In the genomic region with DNA sequence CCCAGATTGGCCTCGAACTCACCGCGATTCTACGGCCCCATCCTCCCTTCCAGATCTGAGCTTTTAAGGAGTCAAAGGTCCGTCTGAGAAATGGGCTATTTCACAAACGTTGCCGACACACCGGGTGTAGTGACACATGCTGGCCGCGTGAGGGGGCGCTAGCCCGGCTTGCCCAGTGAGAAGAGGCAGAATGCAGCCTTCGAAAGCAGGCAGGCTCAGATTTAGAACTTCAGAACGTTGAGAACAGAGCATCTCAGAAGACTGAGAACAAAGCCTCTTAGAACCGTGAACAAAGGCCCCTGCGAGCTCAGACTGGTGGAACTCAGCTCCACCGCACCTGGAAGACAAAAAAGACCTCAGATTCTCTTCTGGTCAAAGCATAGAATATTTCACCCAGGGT, we compare ENCODE assay signal across 8 mouse cellular contexts. TPM values are rescaled to one million over a fixed set of nuclear protein-coding genes. Genes with fewer than 3 reads are reported as not detected.
DNase-seq lines count a peak whose midpoint lies in the region; ATAC-seq and TF ChIP-seq lines count a peak whose summit lies in the region.

No protein-coding gene starts in this region.

- H3K9ac ChIP-seq in CH12.LX (ENCODE audit: insufficient read depth, low read depth), result peak overlapping the region; percentile 81
- H3K9ac ChIP-seq in forebrain, embryonic 12.5 days, result peak overlapping the region; percentile 8; the same call in 1 of the 2 replicates
- H3K9ac ChIP-seq in heart, postnatal 0 days (replicated peaks; ENCODE audit: low read depth, low read length), result no peak overlapping the region
- H3K9ac ChIP-seq in liver, postnatal 0 days (replicated peaks), result no peak overlapping the region
- 0 out of 2 replicates have a peak overlapping the region, but pooled peaks have one; percentile 38 for H3K9ac ChIP-seq in neural tube, embryonic 13.5 days

- H3K79me2 ChIP-seq in CH12.LX (replicated peaks; ENCODE audit: control insufficient read depth, extremely low read depth, insufficient read depth, poor library complexity, severe bottlenecking), result no peaks in the 10 kb centered on the region

- peak; percentile 84 for DNase-seq in CH12.LX (ENCODE audit: extremely low read depth)
- DNase-seq in c-Kit-positive CD71-negative TER-119-negative erythroid progenitor cells, embryonic 14.5 days (ENCODE audit: low read depth), result peak; percentile 74
- peak; percentile 73 for DNase-seq in heart, postnatal 0 days (ENCODE audit: low spot score)
- DNase-seq in kidney, postnatal 4 days, result peak; percentile 84 to 87
- peak; percentile 80 for DNase-seq in liver, postnatal 0 days
- peak; percentile 78 for DNase-seq in testis, postnatal 14 days (ENCODE audit: low spot score)

- peaks cover 21 to 47% of the 10 kb centered on the region in 2 experiments for H3K36me3 ChIP-seq in CH12.LX (replicated peaks in 1 of 2; ENCODE audit: control insufficient read depth in 1 of 2, insufficient read depth in 1 of 2, low read length in 1 of 2)
- peaks cover 3% of the 10 kb centered on the region; the same call in 1 of the 2 replicates for H3K36me3 ChIP-seq in forebrain, embryonic 12.5 days (replicated peaks)
- H3K36me3 ChIP-seq in heart, postnatal 0 days (replicated peaks; ENCODE audit: control insufficient read depth, insufficient read depth, low read length), result peaks cover 16% of the 10 kb centered on the region
- H3K36me3 ChIP-seq in liver, postnatal 0 days (replicated peaks; ENCODE audit: insufficient read depth, low read length), result peaks cover 15% of the 10 kb centered on the region; the same call in 1 of the 2 replicates
- peaks cover 12% of the 10 kb centered on the region; the same call in 1 of the 2 replicates for H3K36me3 ChIP-seq in neural tube, embryonic 13.5 days

- no peak; the same call in 1 of the 2 replicates for TF ChIP-seq POLR2A in CH12.LX (IDR thresholded peaks at IDR 0.05; ENCODE audit: low read depth, low read length)

- TF ChIP-seq CTCF in CH12.LX (conservative IDR thresholded peaks at IDR 0.05 in 1 of 2, IDR thresholded peaks at IDR 0.05 in 1 of 2; ENCODE audit: low read depth in 2 of 2, low read length in 2 of 2), result peak; percentile 77 to 96
- TF ChIP-seq CTCF in heart, postnatal 0 days (IDR thresholded peaks at IDR 0.05; ENCODE audit: low read depth), result peak; percentile 93
- TF ChIP-seq CTCF in liver, postnatal 0 days (IDR thresholded peaks at IDR 0.05; ENCODE audit: low read depth), result peak; percentile 92

- H3K27me3 ChIP-seq in CH12.LX (replicated peaks), result no peaks in the 10 kb centered on the region
- H3K27me3 ChIP-seq in forebrain, embryonic 12.5 days, result no peaks in the 10 kb centered on the region
- H3K27me3 ChIP-seq in heart, postnatal 0 days (ENCODE audit: control insufficient read depth, insufficient read depth, low read length), result no peaks in the 10 kb centered on the region
- H3K27me3 ChIP-seq in liver, postnatal 0 days (ENCODE audit: insufficient read depth, low read length), result peaks cover 16% of the 10 kb centered on the region
- no peaks in the 10 kb centered on the region for H3K27me3 ChIP-seq in neural tube, embryonic 13.5 days

- in situ Hi-C loops in CH12.LX (cut with MboI; ENCODE audit: low pct_ligation_motif_present, low pct_unique_long_range_greater_than_20kb, low sequenced_read_pairs), result loop anchor here (5.0 kb wide), 1 partner anchor 33 kb away; the partner anchor contains the start of gene Ptgir

- H3K4me2 ChIP-seq in CH12.LX (ENCODE audit: insufficient read depth, low read depth, poor library complexity, severe bottlenecking), result peak overlapping the region; percentile 83
- H3K4me2 ChIP-seq in forebrain, embryonic 12.5 days, result peak overlapping the region; percentile 39
- peak overlapping the region; percentile 46 for H3K4me2 ChIP-seq in heart, postnatal 0 days (ENCODE audit: low read depth, low read length)
- H3K4me2 ChIP-seq in liver, postnatal 0 days (ENCODE audit: low read depth, low read length), result peak overlapping the region; percentile 92
- H3K4me2 ChIP-seq in neural tube, embryonic 13.5 days, result peak overlapping the region; percentile 45

- peak; percentile 88 for TF ChIP-seq RAD21 in CH12.LX (IDR thresholded peaks at IDR 0.05; ENCODE audit: low read depth, low read length)

- no peak for ATAC-seq in forebrain, embryonic 12.5 days (ENCODE audit: low FRiP score)
- ATAC-seq in heart, postnatal 0 days (ENCODE audit: insufficient read depth, low read depth), result no peak
- no peak for ATAC-seq in liver, postnatal 0 days
- no peak for ATAC-seq in neural tube, embryonic 13.5 days (ENCODE audit: low read depth)

- dilution Hi-C loops in CH12.LX (cut with MboI; ENCODE audit: extremely low pct_ligation_motif_present, extremely low pct_unique_long_range_greater_than_20kb, low sequenced_read_pairs), result no loop called here

- H3K27ac ChIP-seq in CH12.LX (ENCODE audit: insufficient read depth, low read depth), result peak overlapping the region; percentile 43; the same call in 1 of the 2 replicates
- H3K27ac ChIP-seq in forebrain, embryonic 12.5 days, result peak overlapping the region; percentile 88
- peak overlapping the region; percentile 84 for H3K27ac ChIP-seq in heart, postnatal 0 days (ENCODE audit: low read depth)
- H3K27ac ChIP-seq in liver, postnatal 0 days (ENCODE audit: low read depth), result peak overlapping the region; percentile 59
- H3K27ac ChIP-seq in neural tube, embryonic 13.5 days (replicated peaks), result peak overlapping the region; percentile 90

- peaks cover 6 to 29% of the 10 kb centered on the region in 2 experiments for H3K4me1 ChIP-seq in CH12.LX (ENCODE audit: control insufficient read depth in 1 of 2, insufficient read depth in 2 of 2)
- H3K4me1 ChIP-seq in forebrain, embryonic 12.5 days, result peaks cover 33% of the 10 kb centered on the region
- 0 out of 2 replicates have a peak, but pooled peaks cover 15% of the 10 kb centered on the region for H3K4me1 ChIP-seq in heart, postnatal 0 days (ENCODE audit: control insufficient read depth, insufficient read depth)
- peaks cover 17% of the 10 kb centered on the region for H3K4me1 ChIP-seq in liver, postnatal 0 days (ENCODE audit: insufficient read depth)
- peaks cover 50% of the 10 kb centered on the region for H3K4me1 ChIP-seq in neural tube, embryonic 13.5 days (replicated peaks)

- peak overlapping the region; percentile 35 to 57 (median 39) for H3K4me3 ChIP-seq in CH12.LX (replicated peaks in 1 of 3; ENCODE audit: low read depth in 2 of 3, low read length in 2 of 3, poor library complexity in 1 of 3)
- peak overlapping the region; percentile 78 for H3K4me3 ChIP-seq in forebrain, embryonic 12.5 days (replicated peaks)
- H3K4me3 ChIP-seq in heart, postnatal 0 days (ENCODE audit: low read depth, low read length), result peak overlapping the region; percentile 14; the same call in 1 of the 2 replicates
- peak overlapping the region; percentile 55; the same call in 1 of the 2 replicates for H3K4me3 ChIP-seq in liver, postnatal 0 days (ENCODE audit: low read depth, low read length)
- peak overlapping the region; percentile 64 for H3K4me3 ChIP-seq in neural tube, embryonic 13.5 days

- H3K9me3 ChIP-seq in CH12.LX (replicated peaks; ENCODE audit: low read length), result no peaks in the 10 kb centered on the region
- no peaks in the 10 kb centered on the region for H3K9me3 ChIP-seq in forebrain, embryonic 12.5 days
- no peaks in the 10 kb centered on the region for H3K9me3 ChIP-seq in heart, postnatal 0 days (replicated peaks; ENCODE audit: control insufficient read depth, low read length)
- no peaks in the 10 kb centered on the region for H3K9me3 ChIP-seq in liver, postnatal 0 days (ENCODE audit: low read length)
- H3K9me3 ChIP-seq in neural tube, embryonic 13.5 days, result no peaks in the 10 kb centered on the region

- TF ChIP-seq EP300 in CH12.LX (IDR thresholded peaks at IDR 0.05; ENCODE audit: low read length), result no peak
- no peak for TF ChIP-seq EP300 in heart, postnatal 0 days (IDR thresholded peaks at IDR 0.05; ENCODE audit: low read depth)
- TF ChIP-seq EP300 in liver, postnatal 0 days (IDR thresholded peaks at IDR 0.05; ENCODE audit: low read depth), result no peak

- WGBS in forebrain, embryonic 12.5 days, result 5% methylated on average over 17 of the region's 17 CpGs
- 3% methylated on average over 17 of the region's 17 CpGs for WGBS in heart, postnatal 0 days
- WGBS in liver, postnatal 0 days (ENCODE audit: insufficient replicate concordance), result 2% methylated on average over 17 of the region's 17 CpGs
- 7% methylated on average over 17 of the region's 17 CpGs for WGBS in neural tube, embryonic 13.5 days

RNA-seq across cellular contexts. Expression of gene Dact3, which starts 0.9 kb away (rescaled TPM):
- total RNA-seq in CH12.LX (2012; rRNA removed) (2.9 and 3.5 TPM in 2 replicates), CH12.LX (2014; rRNA removed) (4.0 and 5.1 TPM in 2 replicates)
- 9.2 and 12.0 TPM in 2 replicates for polyA plus RNA-seq in CH12.LX (2012; ENCODE audit: insufficient read length, low read depth)
- 2.6 and 3.2 TPM in 2 replicates for polyA plus RNA-seq in forebrain, embryonic 12.5 days (2016; fragmentation: Nextera tagmentation; extraction: Ambion mirVana)
- total RNA-seq in heart, postnatal 0 days (2014; rRNA removed; ENCODE audit: low replicate concordance), result 63.9 and 69.6 TPM in 2 replicates
- polyA plus RNA-seq in heart, postnatal 0 days (2015; fragmentation: Nextera tagmentation; extraction: Ambion mirVana), result 3.8 TPM in 2 replicates
- polyA plus RNA-seq in liver, postnatal 0 days (2015; fragmentation: Nextera tagmentation; extraction: Ambion mirVana), result 0.09 TPM in 2 replicates
- polyA plus RNA-seq in neural tube, embryonic 13.5 days (2015; fragmentation: Nextera tagmentation; extraction: Ambion mirVana), result 3.7 and 3.9 TPM in 2 replicates

RNA-seq across cellular contexts. Expression of gene Gng8, which starts 17.4 kb away (rescaled TPM):
- total RNA-seq in CH12.LX (2012; rRNA removed) (0.25 TPM in 1 of 2 replicates, not detected in the other), CH12.LX (2014; rRNA removed) (not detected in 2 replicates)
- polyA plus RNA-seq in CH12.LX (2012; ENCODE audit: insufficient read length, low read depth), result 2.4 and 2.5 TPM in 2 replicates
- 14.7 and 16.4 TPM in 2 replicates for polyA plus RNA-seq in forebrain, embryonic 12.5 days (2016; fragmentation: Nextera tagmentation; extraction: Ambion mirVana)
- total RNA-seq in heart, postnatal 0 days (2014; rRNA removed; ENCODE audit: low replicate concordance), result 0.27 and 4.0 TPM in 2 replicates
- polyA plus RNA-seq in heart, postnatal 0 days (2015; fragmentation: Nextera tagmentation; extraction: Ambion mirVana), result 1.7 and 2.5 TPM in 2 replicates
- 0.15 and 0.20 TPM in 2 replicates for polyA plus RNA-seq in liver, postnatal 0 days (2015; fragmentation: Nextera tagmentation; extraction: Ambion mirVana)
- 15.4 and 24.1 TPM in 2 replicates for polyA plus RNA-seq in neural tube, embryonic 13.5 days (2015; fragmentation: Nextera tagmentation; extraction: Ambion mirVana)

RNA-seq across cellular contexts. Expression of gene Prkd2, which starts 31.5 kb away (rescaled TPM):
- total RNA-seq in CH12.LX (2012; rRNA removed) (18.0 and 18.7 TPM in 2 replicates), CH12.LX (2014; rRNA removed) (8.6 and 9.8 TPM in 2 replicates)
- 32.2 and 39.0 TPM in 2 replicates for polyA plus RNA-seq in CH12.LX (2012; ENCODE audit: insufficient read length, low read depth)
- 10.0 and 10.9 TPM in 2 replicates for polyA plus RNA-seq in forebrain, embryonic 12.5 days (2016; fragmentation: Nextera tagmentation; extraction: Ambion mirVana)
- 10.6 and 13.4 TPM in 2 replicates for total RNA-seq in heart, postnatal 0 days (2014; rRNA removed; ENCODE audit: low replicate concordance)
- polyA plus RNA-seq in heart, postnatal 0 days (2015; fragmentation: Nextera tagmentation; extraction: Ambion mirVana), result 8.3 and 8.8 TPM in 2 replicates
- polyA plus RNA-seq in liver, postnatal 0 days (2015; fragmentation: Nextera tagmentation; extraction: Ambion mirVana), result 4.3 and 5.0 TPM in 2 replicates
- 6.3 and 6.8 TPM in 2 replicates for polyA plus RNA-seq in neural tube, embryonic 13.5 days (2015; fragmentation: Nextera tagmentation; extraction: Ambion mirVana)

RNA-seq across cellular contexts. Expression of gene Ptgir, which starts 32.1 kb away (rescaled TPM):
- total RNA-seq in CH12.LX (2012; rRNA removed) (7.0 and 7.5 TPM in 2 replicates), CH12.LX (2014; rRNA removed) (2.7 and 3.8 TPM in 2 replicates)
- 31.1 and 33.3 TPM in 2 replicates for polyA plus RNA-seq in CH12.LX (2012; ENCODE audit: insufficient read length, low read depth)
- polyA plus RNA-seq in forebrain, embryonic 12.5 days (2016; fragmentation: Nextera tagmentation; extraction: Ambion mirVana), result 0.24 and 0.51 TPM in 2 replicates
- total RNA-seq in heart, postnatal 0 days (2014; rRNA removed; ENCODE audit: low replicate concordance), result 0.58 and 2.3 TPM in 2 replicates
- 1.1 and 1.2 TPM in 2 replicates for polyA plus RNA-seq in heart, postnatal 0 days (2015; fragmentation: Nextera tagmentation; extraction: Ambion mirVana)
- polyA plus RNA-seq in liver, postnatal 0 days (2015; fragmentation: Nextera tagmentation; extraction: Ambion mirVana), result 1.1 and 1.7 TPM in 2 replicates
- 3.1 and 3.6 TPM in 2 replicates for polyA plus RNA-seq in neural tube, embryonic 13.5 days (2015; fragmentation: Nextera tagmentation; extraction: Ambion mirVana)

RNA-seq across cellular contexts. Expression of gene Calm3, which starts 49.7 kb away (rescaled TPM):
- total RNA-seq in CH12.LX (2012; rRNA removed), result 312 and 326 TPM in 2 replicates
- 277 and 294 TPM in 2 replicates for total RNA-seq in CH12.LX (2014; rRNA removed)
- 623 and 775 TPM in 2 replicates for polyA plus RNA-seq in CH12.LX (2012; ENCODE audit: insufficient read length, low read depth)
- 227 and 234 TPM in 2 replicates for polyA plus RNA-seq in forebrain, embryonic 12.5 days (2016; fragmentation: Nextera tagmentation; extraction: Ambion mirVana)
- 342 and 417 TPM in 2 replicates for total RNA-seq in heart, postnatal 0 days (2014; rRNA removed; ENCODE audit: low replicate concordance)
- polyA plus RNA-seq in heart, postnatal 0 days (2015; fragmentation: Nextera tagmentation; extraction: Ambion mirVana), result 101 and 107 TPM in 2 replicates
- polyA plus RNA-seq in liver, postnatal 0 days (2015; fragmentation: Nextera tagmentation; extraction: Ambion mirVana), result 58.8 and 60.3 TPM in 2 replicates
- polyA plus RNA-seq in neural tube, embryonic 13.5 days (2015; fragmentation: Nextera tagmentation; extraction: Ambion mirVana), result 275 and 297 TPM in 2 replicates

Comparison
In these comparisons a context has a peak if more than half of its experiments do, and no peak if none do; other contexts are left out.
1. H3K4me2 ChIP-seq: peak in every context shown above with its lines; median percentile 92 in liver, postnatal 0 days; 83 in CH12.LX; 46 in heart, postnatal 0 days; 45 in neural tube, embryonic 13.5 days; 39 in forebrain, embryonic 12.5 days.
2. H3K4me3 ChIP-seq: peak in every context shown above with its lines; median percentile 78 in forebrain, embryonic 12.5 days; 64 in neural tube, embryonic 13.5 days; 55 in liver, postnatal 0 days; 39 in CH12.LX; 14 in heart, postnatal 0 days.
3. H3K9ac ChIP-seq: peak in CH12.LX (single experiment), forebrain, embryonic 12.5 days (single experiment) and neural tube, embryonic 13.5 days (single experiment); none in heart, postnatal 0 days (single experiment) and liver, postnatal 0 days (single experiment).
4. Peak in every context shown above with its lines, with median percentiles within 50 percentile points of each other: DNase-seq, H3K27ac ChIP-seq and CTCF ChIP-seq.